Mouse (Mus musculus): ENCODE results near the gene Rbm24. TPM values are rescaled to one million over a fixed set of nuclear protein-coding genes. Genes with fewer than 3 reads are reported as not detected.

Gene Rbm24
- polyA plus RNA-seq, 1 experiment, result 0.27 TPM

DNA sequence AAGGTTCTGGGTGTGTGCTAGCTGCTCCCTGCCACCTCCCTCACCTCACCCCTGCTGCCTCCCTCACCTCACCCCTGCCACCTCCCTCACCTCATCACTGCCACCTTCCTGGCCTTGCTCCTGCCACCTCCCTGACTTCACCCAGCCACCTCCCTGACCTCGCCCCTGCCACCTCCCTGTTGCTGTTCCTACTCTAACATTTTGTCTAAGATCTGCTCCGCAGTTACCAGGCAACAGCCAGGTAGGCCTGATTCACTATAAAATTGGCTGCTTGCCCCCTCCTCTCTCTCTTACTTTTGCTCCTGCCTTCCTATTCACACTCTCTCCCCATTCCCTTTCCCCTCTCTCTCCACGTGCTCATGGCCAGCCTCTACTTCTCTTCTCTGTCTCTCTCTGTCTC lies 33.3 kb downstream of the Rbm24 start:
- Histone ChIP-seq H3K36me3 (ENCODE audit: control insufficient read depth, insufficient read depth) (no peaks in the 10 kb centered on the region), H3K4me3 (ENCODE audit: insufficient read depth, poor library complexity, severe bottlenecking) (no peak overlapping the region), H3ac (ENCODE audit: control insufficient read depth, insufficient read length, low read depth) (no peak overlapping the region)

DNA sequence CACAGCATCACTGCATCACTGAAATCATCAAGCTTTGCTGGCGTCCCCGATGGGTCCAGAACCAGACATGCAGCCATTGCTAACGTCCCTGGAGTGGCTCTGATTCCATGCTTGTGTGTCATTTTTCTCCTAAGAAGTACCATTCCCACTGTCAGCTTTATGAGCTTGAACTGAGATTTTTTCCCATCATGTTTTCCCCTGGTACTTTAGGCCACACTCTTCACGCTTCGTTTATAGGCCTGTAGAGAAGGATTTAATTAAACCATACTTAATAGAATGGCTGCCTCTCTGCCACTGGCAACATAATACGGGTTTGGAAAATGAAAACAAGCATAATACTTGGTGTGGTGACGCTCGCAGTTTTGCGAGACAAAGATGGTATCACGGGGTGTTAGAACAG lies 41.3 kb downstream of the Rbm24 start:
- Histone ChIP-seq H3K4me3 (ENCODE audit: insufficient read depth, poor library complexity, severe bottlenecking) (no peak overlapping the region), H3ac (ENCODE audit: control insufficient read depth, insufficient read length, low read depth) (no peak overlapping the region), H3K79me3 (ENCODE audit: low read depth) (no peaks in the 10 kb centered on the region), H3K79me2 (ENCODE audit: control insufficient read depth, insufficient read depth) (no peaks in the 10 kb centered on the region), H3K36me3 (ENCODE audit: control insufficient read depth, insufficient read depth) (no peaks in the 10 kb centered on the region), H3K27me3 (ENCODE audit: control insufficient read depth, insufficient read depth, insufficient read length) (no peaks in the 10 kb centered on the region)
- TF ChIP-seq USF1 (IDR thresholded peaks at IDR 0.05; ENCODE audit: low read depth), result no peak
- TF ChIP-seq MYOG (IDR thresholded peaks at IDR 0.05; ENCODE audit: control insufficient read depth, extremely low read depth, insufficient read length), result no peak
- TF ChIP-seq FOSL1 (IDR thresholded peaks at IDR 0.05; ENCODE audit: insufficient read depth, low read length, poor library complexity, severe bottlenecking), result no peak
- no peak for TF ChIP-seq CEBPB (IDR thresholded peaks at IDR 0.05; ENCODE audit: low read depth)
- no peak for TF ChIP-seq MAX (IDR thresholded peaks at IDR 0.05)
- TF ChIP-seq MYOD1 (IDR thresholded peaks at IDR 0.05; ENCODE audit: control insufficient read depth, insufficient read length, low read depth), result no peak
- TF ChIP-seq CTCF (IDR thresholded peaks at IDR 0.05; ENCODE audit: control insufficient read depth, insufficient read depth, insufficient read length), result no peak

More for the DNA sequence above, 33.3 kb downstream of the Rbm24 start:
- H3K79me3 ChIP-seq (ENCODE audit: low read depth), result no peaks in the 10 kb centered on the region
- no peak for TF ChIP-seq MYOD1 (IDR thresholded peaks at IDR 0.05; ENCODE audit: control insufficient read depth, insufficient read length, low read depth)
- no peak for TF ChIP-seq MYOG (IDR thresholded peaks at IDR 0.05; ENCODE audit: control insufficient read depth, extremely low read depth, insufficient read length)
- TF ChIP-seq MAX (IDR thresholded peaks at IDR 0.05), result no peak
- no peak for TF ChIP-seq CTCF (IDR thresholded peaks at IDR 0.05; ENCODE audit: control insufficient read depth, insufficient read depth, insufficient read length)
- no peak for TF ChIP-seq FOSL1 (IDR thresholded peaks at IDR 0.05; ENCODE audit: insufficient read depth, low read length, poor library complexity, severe bottlenecking)
- TF ChIP-seq CEBPB (IDR thresholded peaks at IDR 0.05; ENCODE audit: low read depth), result no peak
- TF ChIP-seq USF1 (IDR thresholded peaks at IDR 0.05; ENCODE audit: low read depth), result no peak
- H3K27me3 ChIP-seq (ENCODE audit: control insufficient read depth, insufficient read depth, insufficient read length), result no peaks in the 10 kb centered on the region
- no peaks in the 10 kb centered on the region for H3K79me2 ChIP-seq (ENCODE audit: control insufficient read depth, insufficient read depth)

DNA sequence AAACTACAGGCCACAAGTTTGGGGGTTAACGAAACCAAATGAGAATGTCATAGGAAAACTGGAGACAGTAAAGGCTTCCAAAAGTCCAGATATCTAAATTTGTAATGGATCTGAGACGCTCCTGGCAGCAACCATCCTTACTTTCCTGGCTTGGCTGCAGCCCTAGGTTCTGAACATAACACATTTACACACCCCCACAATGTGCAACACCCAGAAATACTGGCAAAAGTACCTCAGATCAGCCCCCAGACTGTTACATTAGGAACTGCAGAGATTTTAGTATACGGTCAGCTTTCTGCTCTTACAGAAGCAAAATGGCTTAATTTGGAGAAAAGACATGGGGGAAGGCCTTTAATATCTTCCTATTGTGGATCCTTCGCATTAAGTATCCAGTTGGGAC lies 44.0 kb downstream of the Rbm24 start:
- no peaks in the 10 kb centered on the region for H3K79me2 ChIP-seq (ENCODE audit: control insufficient read depth, insufficient read depth)
- TF ChIP-seq FOSL1 (IDR thresholded peaks at IDR 0.05; ENCODE audit: insufficient read depth, low read length, poor library complexity, severe bottlenecking), result no peak
- no peak for TF ChIP-seq USF1 (IDR thresholded peaks at IDR 0.05; ENCODE audit: low read depth)
- TF ChIP-seq CTCF (IDR thresholded peaks at IDR 0.05; ENCODE audit: control insufficient read depth, insufficient read depth, insufficient read length), result no peak
- TF ChIP-seq CEBPB (IDR thresholded peaks at IDR 0.05; ENCODE audit: low read depth), result no peak
- no peak for TF ChIP-seq MAX (IDR thresholded peaks at IDR 0.05)
- no peak for TF ChIP-seq MYOD1 (IDR thresholded peaks at IDR 0.05; ENCODE audit: control insufficient read depth, insufficient read length, low read depth)
- TF ChIP-seq MYOG (IDR thresholded peaks at IDR 0.05; ENCODE audit: control insufficient read depth, extremely low read depth, insufficient read length), result no peak
- H3K36me3 ChIP-seq (ENCODE audit: control insufficient read depth, insufficient read depth), result no peaks in the 10 kb centered on the region
- no peaks in the 10 kb centered on the region for H3K79me3 ChIP-seq (ENCODE audit: low read depth)
- no peak overlapping the region for H3ac ChIP-seq (ENCODE audit: control insufficient read depth, insufficient read length, low read depth)
- no peak overlapping the region for H3K4me3 ChIP-seq (ENCODE audit: insufficient read depth, poor library complexity, severe bottlenecking)
- no peaks in the 10 kb centered on the region for H3K27me3 ChIP-seq (ENCODE audit: control insufficient read depth, insufficient read depth, insufficient read length)

DNA sequence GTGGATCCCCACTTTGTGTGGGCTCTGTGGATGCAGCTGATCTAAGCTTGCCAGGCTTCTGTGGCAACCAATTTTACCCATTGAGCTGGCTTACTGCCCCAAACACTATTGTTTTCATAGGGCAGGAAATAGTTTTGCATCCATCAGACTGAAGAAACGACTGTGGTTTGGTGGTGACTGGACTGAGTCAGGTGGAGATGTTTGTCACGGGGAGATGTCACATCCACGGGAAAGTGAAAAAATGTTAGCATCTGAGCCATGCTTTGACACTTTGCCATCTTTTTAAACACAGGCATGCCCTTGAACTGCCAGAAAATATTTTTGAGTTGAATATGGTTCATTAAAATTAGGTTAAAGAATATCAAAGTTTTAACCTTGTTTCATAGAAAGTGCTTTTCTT lies 45.5 kb downstream of the Rbm24 start:
- H3K79me3 ChIP-seq (ENCODE audit: low read depth), result no peaks in the 10 kb centered on the region
- TF ChIP-seq MAX (IDR thresholded peaks at IDR 0.05) (no peak), CTCF (IDR thresholded peaks at IDR 0.05; ENCODE audit: control insufficient read depth, insufficient read depth, insufficient read length) (no peak), USF1 (IDR thresholded peaks at IDR 0.05; ENCODE audit: low read depth) (no peak), MYOD1 (IDR thresholded peaks at IDR 0.05; ENCODE audit: control insufficient read depth, insufficient read length, low read depth) (no peak), FOSL1 (IDR thresholded peaks at IDR 0.05; ENCODE audit: insufficient read depth, low read length, poor library complexity, severe bottlenecking) (no peak), MYOG (IDR thresholded peaks at IDR 0.05; ENCODE audit: control insufficient read depth, extremely low read depth, insufficient read length) (no peak), CEBPB (IDR thresholded peaks at IDR 0.05; ENCODE audit: low read depth) (no peak)
- no peak overlapping the region for H3ac ChIP-seq (ENCODE audit: control insufficient read depth, insufficient read length, low read depth)
- H3K36me3 ChIP-seq (ENCODE audit: control insufficient read depth, insufficient read depth), result no peaks in the 10 kb centered on the region
- no peak overlapping the region for H3K4me3 ChIP-seq (ENCODE audit: insufficient read depth, poor library complexity, severe bottlenecking)
- H3K79me2 ChIP-seq (ENCODE audit: control insufficient read depth, insufficient read depth), result no peaks in the 10 kb centered on the region
- no peaks in the 10 kb centered on the region for H3K27me3 ChIP-seq (ENCODE audit: control insufficient read depth, insufficient read depth, insufficient read length)

DNA sequence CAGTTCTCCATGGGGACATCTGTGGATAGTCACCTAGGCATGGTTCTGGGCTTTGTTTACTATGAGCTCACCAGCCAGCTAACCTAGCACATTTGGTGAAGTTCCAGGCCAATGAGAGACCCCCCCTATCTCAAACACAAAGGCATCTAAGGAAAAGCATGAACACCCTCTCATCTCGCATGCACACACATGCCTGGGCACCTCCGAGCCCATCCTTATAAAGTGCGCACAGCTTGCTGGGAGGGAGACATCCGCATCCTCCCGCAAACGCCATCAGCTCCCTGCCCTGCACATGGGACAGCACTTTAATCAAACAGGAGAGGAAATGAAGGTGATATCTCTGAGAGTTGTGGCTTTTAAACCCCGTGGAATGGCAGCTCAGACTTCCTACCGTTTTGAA lies 50.0 kb downstream of the Rbm24 start:
- Histone ChIP-seq H3K79me2 (ENCODE audit: control insufficient read depth, insufficient read depth) (no peaks in the 10 kb centered on the region), H3K36me3 (ENCODE audit: control insufficient read depth, insufficient read depth) (no peaks in the 10 kb centered on the region), H3K4me3 (ENCODE audit: insufficient read depth, poor library complexity, severe bottlenecking) (no peak overlapping the region), H3ac (ENCODE audit: control insufficient read depth, insufficient read length, low read depth) (no peak overlapping the region), H3K79me3 (ENCODE audit: low read depth) (no peaks in the 10 kb centered on the region), H3K27me3 (ENCODE audit: control insufficient read depth, insufficient read depth, insufficient read length) (no peaks in the 10 kb centered on the region)
- TF ChIP-seq FOSL1 (IDR thresholded peaks at IDR 0.05; ENCODE audit: insufficient read depth, low read length, poor library complexity, severe bottlenecking), result no peak
- TF ChIP-seq CEBPB (IDR thresholded peaks at IDR 0.05; ENCODE audit: low read depth), result no peak
- TF ChIP-seq MYOG (IDR thresholded peaks at IDR 0.05; ENCODE audit: control insufficient read depth, extremely low read depth, insufficient read length), result no peak

DNA sequence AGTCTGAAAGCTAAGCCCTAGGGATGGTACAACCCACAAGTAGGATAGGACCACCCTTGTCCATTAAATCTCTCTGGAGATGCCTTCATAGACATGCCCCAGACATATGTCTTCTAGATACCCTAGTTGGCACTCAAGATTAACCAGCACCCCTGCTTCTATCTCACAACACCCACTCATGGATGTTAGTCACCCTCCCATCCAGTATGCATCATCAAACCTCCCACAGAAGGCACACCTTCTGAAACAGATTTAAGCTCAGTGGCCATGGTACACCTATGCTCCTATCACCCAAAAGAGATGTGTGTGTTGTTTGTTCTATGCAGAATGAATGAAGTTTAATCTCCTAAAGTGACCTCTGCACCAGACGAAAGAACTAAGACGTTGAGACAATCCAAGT lies 51.3 kb downstream of the Rbm24 start:
- TF ChIP-seq CEBPB (IDR thresholded peaks at IDR 0.05; ENCODE audit: low read depth) (no peak), CTCF (IDR thresholded peaks at IDR 0.05; ENCODE audit: control insufficient read depth, insufficient read depth, insufficient read length) (no peak), USF1 (IDR thresholded peaks at IDR 0.05; ENCODE audit: low read depth) (no peak), MYOG (IDR thresholded peaks at IDR 0.05; ENCODE audit: control insufficient read depth, extremely low read depth, insufficient read length) (no peak), MYOD1 (IDR thresholded peaks at IDR 0.05; ENCODE audit: control insufficient read depth, insufficient read length, low read depth) (no peak), FOSL1 (IDR thresholded peaks at IDR 0.05; ENCODE audit: insufficient read depth, low read length, poor library complexity, severe bottlenecking) (no peak), MAX (IDR thresholded peaks at IDR 0.05) (no peak)
- Histone ChIP-seq H3K27me3 (ENCODE audit: control insufficient read depth, insufficient read depth, insufficient read length) (no peaks in the 10 kb centered on the region), H3K36me3 (ENCODE audit: control insufficient read depth, insufficient read depth) (no peaks in the 10 kb centered on the region), H3K79me3 (ENCODE audit: low read depth) (no peaks in the 10 kb centered on the region), H3K79me2 (ENCODE audit: control insufficient read depth, insufficient read depth) (no peaks in the 10 kb centered on the region), H3ac (ENCODE audit: control insufficient read depth, insufficient read length, low read depth) (no peak overlapping the region), H3K4me3 (ENCODE audit: insufficient read depth, poor library complexity, severe bottlenecking) (no peak overlapping the region)

Other genes starting within 250 kb of the Rbm24 start
- 0.02 TPM for gene Stmnd1, start 144.7 kb upstream of the Rbm24 start, polyA plus RNA-seq (2012; fragmentation: generic; extraction: Trizol)
- 0.16 TPM for gene Cap2, start 83.4 kb downstream of the Rbm24 start, polyA plus RNA-seq (2012; fragmentation: generic; extraction: Trizol)